Mouse (Mus musculus) gastrocnemius, adult 18-20 months (tissue): ENCODE results near the gene Mettl2. TPM values are rescaled to one million over a fixed set of nuclear protein-coding genes. Genes with fewer than 3 reads are reported as not detected.
"Not testable (repeated sequence)": the region's sequence is repeated elsewhere in the genome, so short reads cannot be mapped to it uniquely, and the experiment has no call there.

Experiments
- DNase-seq: peaks from one replicate; pipeline ENCODE4 v3.0.0; 2021; ENCODE audit warnings: low spot score
- long read RNA-seq, 2 experiments: library from polyadenylated mRNA; stranded (forward); transcript quantifications; one replicate each; pipeline ENCODE4 v2.0.0; 2021
- total RNA-seq, 2 experiments: library from RNA; stranded (reverse); gene quantifications; 2 replicates each; pipeline ENCODE4 v1.2.3; 2021

Mettl2 gene
- total RNA-seq, result 1 to 10 TPM; 7.4 to 7.7 TPM
- long read RNA-seq, experiment 1, transcript Mettl2-201 (9 exons, 1,867 nt), result major isoform, 9 of 12 reads
- long read RNA-seq, experiment 1, partial matches to known transcripts, result 1 of 12 reads
- long read RNA-seq, experiment 1, other reads (novel, unspliced or antisense), result 1 of 12 reads
- long read RNA-seq, experiment 2, transcript Mettl2-201 (9 exons, 1,867 nt), result major isoform, 8 of 9 reads
- long read RNA-seq, experiment 2, partial matches to known transcripts, result 1 of 9 reads
- long read RNA-seq, experiment 2, other reads (novel, unspliced or antisense), result 0 of 9 reads

GRCm38 (mm10) chr11:105125735-105126519 lies at the start of gene Mettl2:
TSS of gene Mettl2 (plus strand) at chr11:105126425.
- DNase-seq, result peak; percentile 79

- DNase-seq, result not testable (repeated sequence)
Observed at GRCm38 (mm10) chr11:105112448-105112847, 13.8 kb upstream of the Mettl2 start.

DNA sequence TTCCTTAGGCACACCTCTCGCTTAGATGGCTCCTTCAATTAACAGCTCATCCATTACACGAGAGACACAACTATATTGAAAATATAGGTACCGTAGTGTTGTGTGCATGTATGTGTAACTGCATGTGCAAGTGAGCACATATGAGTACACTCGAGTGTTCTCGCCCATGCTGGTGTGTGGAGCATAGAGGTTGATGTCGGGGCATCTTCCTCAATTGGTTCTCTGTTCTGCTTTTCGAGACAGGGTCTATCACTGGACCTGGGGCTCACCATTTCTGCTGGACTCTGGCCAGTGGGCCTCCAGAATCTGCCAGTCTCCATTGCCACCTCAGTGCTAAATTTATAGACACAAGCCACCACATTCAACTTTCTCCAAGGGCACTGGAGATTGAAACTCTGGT lies 8.4 kb upstream of the Mettl2 start:
- DNase-seq, result no peak

DNA sequence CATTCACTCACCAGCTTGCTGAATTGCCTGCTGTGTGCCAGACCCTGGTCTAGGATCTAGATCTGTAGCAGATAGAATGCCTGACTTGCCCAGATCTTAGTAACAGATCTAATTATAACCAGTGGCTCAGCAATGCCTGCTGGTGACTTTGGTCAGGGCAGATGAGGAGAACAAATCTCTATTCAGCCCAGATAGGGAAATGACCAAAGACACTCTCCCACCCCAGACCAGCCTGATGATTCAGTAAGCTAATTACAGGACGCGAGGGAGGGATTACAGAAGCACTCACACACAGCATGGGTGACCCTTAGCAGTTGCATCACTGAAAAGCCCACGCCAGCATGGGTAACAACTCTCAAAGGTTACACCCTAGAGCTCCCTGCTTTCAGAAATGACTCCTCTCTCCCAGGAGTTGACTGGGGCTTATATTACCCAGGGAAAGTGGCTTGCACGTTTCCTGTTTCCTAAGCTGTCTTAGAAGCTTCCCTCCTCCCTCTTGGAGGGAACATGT lies 5.6 kb upstream of the Mettl2 start:
- DNase-seq, result peak; percentile 12

DNA sequence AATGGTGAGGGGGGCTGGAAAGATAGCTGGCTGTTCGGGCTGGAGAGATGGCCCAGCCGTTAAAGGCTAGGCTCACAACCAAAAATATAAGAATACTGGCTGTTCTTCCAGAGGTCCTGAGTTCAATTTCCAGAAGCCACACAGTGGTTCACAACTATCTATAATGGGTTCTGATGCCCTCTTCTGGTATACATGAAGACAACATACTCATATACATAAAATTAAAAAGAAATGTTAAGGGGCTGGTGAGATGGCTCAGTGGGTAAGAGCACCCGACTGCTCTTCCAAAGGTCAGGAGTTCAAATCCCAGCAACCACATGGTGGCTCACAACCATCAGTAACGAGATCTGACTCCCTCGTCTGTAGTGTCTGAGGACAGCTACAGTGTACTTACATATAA lies 4.4 kb upstream of the Mettl2 start:
- not testable (repeated sequence) for DNase-seq

- peak; percentile 45 for DNase-seq
Observed at GRCm38 (mm10) chr11:105123986-105124385, 2.2 kb upstream of the Mettl2 start.

- no peak for DNase-seq
Observed at GRCm38 (mm10) chr11:105126520-105127029, 350 bp downstream of the Mettl2 start.

GRCm38 (mm10) chr11:105135692-105136091 lies 9.5 kb downstream of the Mettl2 start:
- DNase-seq, result no peak

DNA sequence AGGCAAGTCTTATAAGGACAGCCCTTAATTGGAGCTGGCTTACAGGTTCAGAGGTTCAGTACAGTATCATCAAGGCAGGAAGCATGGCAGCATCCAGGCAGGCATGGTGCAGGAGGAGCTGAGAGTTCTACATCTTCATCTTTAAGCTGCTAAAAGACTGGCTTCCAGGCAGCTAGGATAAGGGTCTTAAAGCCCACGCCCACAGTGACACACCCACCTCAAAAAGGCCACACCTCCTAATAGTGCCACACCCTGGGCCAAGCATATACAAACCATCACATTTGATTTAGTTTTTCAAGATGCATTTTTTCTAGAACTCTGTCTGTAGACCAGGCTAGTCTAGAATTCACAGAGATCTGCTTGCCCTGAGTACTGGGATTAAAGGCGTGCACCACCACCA lies 11.0 kb downstream of the Mettl2 start:
- DNase-seq, result not testable (repeated sequence)

- DNase-seq, result not testable (repeated sequence)
Observed at GRCm38 (mm10) chr11:105140512-105140911, 14.3 kb downstream of the Mettl2 start.

DNA sequence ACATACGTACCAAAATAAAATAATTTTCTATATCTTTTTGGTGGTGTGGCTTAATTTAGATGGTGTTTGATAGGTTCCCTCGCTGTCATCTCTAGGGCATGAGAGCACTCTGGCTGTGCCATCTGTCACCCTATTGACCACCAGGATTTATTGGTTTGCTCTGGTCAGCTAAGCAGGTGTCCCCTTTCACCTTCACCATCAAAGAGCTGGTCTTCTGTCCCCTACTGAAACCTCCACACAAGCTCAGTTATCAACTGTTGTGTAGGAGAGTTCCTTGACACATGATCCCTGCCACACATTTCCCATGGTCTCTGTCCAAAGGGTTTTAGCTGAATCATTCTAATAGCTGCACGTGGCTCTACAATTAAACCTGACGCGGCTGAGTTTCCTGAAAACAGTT lies 14.9 kb downstream of the Mettl2 start:
- no peak for DNase-seq

- no peak for DNase-seq
Observed at GRCm38 (mm10) chr11:105143564-105143963, 17.3 kb downstream of the Mettl2 start.

- no peak for DNase-seq
Observed at GRCm38 (mm10) chr11:105144084-105144483, 17.9 kb downstream of the Mettl2 start.

DNA sequence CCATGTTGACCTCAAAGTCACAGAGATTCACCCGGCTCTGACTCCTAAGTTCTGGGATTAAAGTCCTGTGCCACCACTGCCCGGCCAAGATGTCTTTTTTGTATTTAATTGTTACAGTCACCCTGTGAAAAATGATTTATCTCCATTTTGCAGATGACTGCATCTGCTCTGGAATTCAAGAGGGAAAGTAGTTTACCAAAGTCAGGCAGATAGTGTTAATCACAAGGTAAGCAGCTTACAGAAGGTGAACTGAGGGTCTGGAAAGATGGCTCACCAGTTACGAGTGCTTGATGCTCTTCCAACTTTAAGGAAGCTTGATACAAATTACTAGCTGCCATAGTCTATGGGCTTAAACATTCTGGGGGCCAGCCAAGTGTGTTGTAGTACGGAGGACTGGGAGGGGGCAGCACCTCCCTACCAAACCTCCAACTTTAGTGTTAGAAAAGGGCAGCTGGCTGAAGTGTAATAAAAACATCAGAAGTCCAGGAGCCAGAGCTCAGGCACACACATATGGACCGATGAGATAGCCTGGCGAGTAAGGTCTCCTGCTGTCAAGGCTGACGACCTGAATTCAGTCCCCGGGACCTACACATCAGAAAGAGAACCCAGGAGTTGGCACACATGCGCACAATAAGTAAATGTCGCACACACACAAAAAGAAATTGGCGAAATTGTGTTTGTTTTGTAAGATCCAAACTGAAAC lies 18.4 kb downstream of the Mettl2 start:
- DNase-seq, result no peak

GRCm38 (mm10) chr11:105145211-105145610 lies 19.0 kb downstream of the Mettl2 start:
- DNase-seq, result no peak

- DNase-seq, result no peak
Observed at GRCm38 (mm10) chr11:105146593-105146992, 20.4 kb downstream of the Mettl2 start, which contains the start of gene Gm10842. TSS of gene Gm10842 (plus strand) at chr11:105146893.

DNA sequence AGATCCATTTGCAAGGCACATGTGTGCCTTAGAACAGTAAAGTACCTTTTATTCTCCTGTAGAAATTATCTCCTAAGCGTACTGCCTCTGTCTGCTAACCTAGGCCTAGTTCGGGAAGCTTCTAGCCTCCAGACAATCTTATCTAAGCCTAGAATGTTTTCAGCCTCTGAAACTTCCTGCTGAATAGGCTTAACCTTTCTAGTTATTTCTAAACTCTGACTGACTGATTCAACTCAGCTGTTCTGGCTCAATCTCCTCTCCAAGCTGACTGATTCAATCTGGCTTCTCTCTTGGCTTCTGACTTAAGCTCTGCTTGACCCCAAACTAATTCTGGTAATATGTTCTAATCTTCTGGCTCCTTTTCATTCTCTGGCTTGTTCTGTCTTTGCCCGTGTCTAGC lies 23.1 kb downstream of the Mettl2 start:
- no peak for DNase-seq

- DNase-seq, result no peak
Observed at GRCm38 (mm10) chr11:105149766-105150165, 23.5 kb downstream of the Mettl2 start.

- no peak for DNase-seq
Observed at GRCm38 (mm10) chr11:105150691-105151090, 24.5 kb downstream of the Mettl2 start.

GRCm38 (mm10) chr11:105151226-105152016 lies 25.2 kb downstream of the Mettl2 start:
- no peak for DNase-seq

DNA sequence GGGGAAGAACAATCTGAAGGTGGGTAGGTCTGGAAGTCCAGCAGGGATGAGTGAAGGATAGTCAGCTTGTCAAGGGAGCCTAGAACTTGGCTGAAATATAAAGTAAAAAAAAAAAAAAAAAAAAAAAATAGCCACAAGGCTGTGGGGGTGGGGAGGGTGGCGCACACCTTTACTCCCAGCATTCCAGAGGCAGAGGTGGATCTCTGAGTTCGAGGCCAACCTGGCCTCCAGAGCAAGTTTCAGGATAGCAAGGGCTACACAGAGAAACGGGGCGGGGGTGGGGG lies 25.7 kb downstream of the Mettl2 start:
- DNase-seq, result no peak
